Mouse (Mus musculus) heart, embryonic 11.5 days (tissue): ENCODE data around the gene Cox7a2. TPM values are rescaled to one million over a fixed set of nuclear protein-coding genes. Genes with fewer than 3 reads are reported as not detected.

ENCODE experiments used
- ATAC-seq: fragments of 200-750 bp; cut with Nextera tagmentation; replicated peaks from 2 replicates; pipeline ENCODE4 v1.8.0; 2017; ENCODE audit warnings: moderate library complexity; ENCODE audit not compliant: insufficient number of reproducible peaks, low FRiP score, low TSS enrichment
- H3K27ac ChIP-seq: fragments of 300-500 bp; sonication (generic); 2 replicates; pipeline ENCODE4 v1.5.1; 2014; ENCODE audit warnings: mild to moderate bottlenecking, low read depth, low read length
- H3K27me3 ChIP-seq: fragments of 300-500 bp; sonication (generic); 2 replicates; pipeline ENCODE4 v1.6.1; 2014; ENCODE audit warnings: mild to moderate bottlenecking, low read length, mixed read lengths; ENCODE audit not compliant: control insufficient read depth, insufficient read depth
- H3K36me3 ChIP-seq: fragments of 300-500 bp; sonication (generic); 2 replicates; pipeline ENCODE4 v1.6.1; 2014; ENCODE audit warnings: mild to moderate bottlenecking, low read length, moderate library complexity, mixed read lengths; ENCODE audit not compliant: control insufficient read depth, insufficient read depth
- H3K4me1 ChIP-seq: fragments of 300-500 bp; sonication (generic); 2 replicates; pipeline ENCODE4 v1.6.1; 2014; ENCODE audit warnings: low read length; ENCODE audit not compliant: control insufficient read depth, insufficient read depth
- H3K4me2 ChIP-seq: fragments of 300-500 bp; sonication (generic); 2 replicates; pipeline ENCODE4 v1.6.1; 2014; ENCODE audit warnings: mild to moderate bottlenecking, moderate library complexity
- H3K4me3 ChIP-seq: fragments of 300-500 bp; sonication (generic); 2 replicates; pipeline ENCODE4 v1.5.1; 2014; ENCODE audit warnings: low read depth, low read length
- H3K9ac ChIP-seq: fragments of 300-500 bp; sonication (generic); 2 replicates; pipeline ENCODE4 v1.6.1; 2014; ENCODE audit warnings: mild to moderate bottlenecking, low read depth, low read length, moderate library complexity
- H3K9me3 ChIP-seq: fragments of 300-500 bp; sonication (generic); replicated peaks from 2 replicates; pipeline ENCODE4 v1.6.1; 2016; ENCODE audit warnings: low read length; ENCODE audit not compliant: control insufficient read depth
- WGBS: fragments of 180-500 bp; shearing (Covaris S2); extraction: QIAGEN DNeasy Blood & Tissue Kit; methylation state at CpG from one replicate; pipeline ENCODE4 v1.1.7; 2014; ENCODE audit not compliant: insufficient replicate concordance; 5-methylcytosine and 5-hydroxymethylcytosine counted together
- polyA plus RNA-seq: library from polyadenylated mRNA; unstranded; fragments of >200 nt; fragmentation: Nextera tagmentation; extraction: Ambion mirVana; gene quantifications from 2 replicates; pipeline ENCODE4 v1.2.1, GENCODE M21; 2014

The Cox7a2 gene
- polyA plus RNA-seq, 1 experiment from 2014 or later = 1,220 TPM

DNA sequence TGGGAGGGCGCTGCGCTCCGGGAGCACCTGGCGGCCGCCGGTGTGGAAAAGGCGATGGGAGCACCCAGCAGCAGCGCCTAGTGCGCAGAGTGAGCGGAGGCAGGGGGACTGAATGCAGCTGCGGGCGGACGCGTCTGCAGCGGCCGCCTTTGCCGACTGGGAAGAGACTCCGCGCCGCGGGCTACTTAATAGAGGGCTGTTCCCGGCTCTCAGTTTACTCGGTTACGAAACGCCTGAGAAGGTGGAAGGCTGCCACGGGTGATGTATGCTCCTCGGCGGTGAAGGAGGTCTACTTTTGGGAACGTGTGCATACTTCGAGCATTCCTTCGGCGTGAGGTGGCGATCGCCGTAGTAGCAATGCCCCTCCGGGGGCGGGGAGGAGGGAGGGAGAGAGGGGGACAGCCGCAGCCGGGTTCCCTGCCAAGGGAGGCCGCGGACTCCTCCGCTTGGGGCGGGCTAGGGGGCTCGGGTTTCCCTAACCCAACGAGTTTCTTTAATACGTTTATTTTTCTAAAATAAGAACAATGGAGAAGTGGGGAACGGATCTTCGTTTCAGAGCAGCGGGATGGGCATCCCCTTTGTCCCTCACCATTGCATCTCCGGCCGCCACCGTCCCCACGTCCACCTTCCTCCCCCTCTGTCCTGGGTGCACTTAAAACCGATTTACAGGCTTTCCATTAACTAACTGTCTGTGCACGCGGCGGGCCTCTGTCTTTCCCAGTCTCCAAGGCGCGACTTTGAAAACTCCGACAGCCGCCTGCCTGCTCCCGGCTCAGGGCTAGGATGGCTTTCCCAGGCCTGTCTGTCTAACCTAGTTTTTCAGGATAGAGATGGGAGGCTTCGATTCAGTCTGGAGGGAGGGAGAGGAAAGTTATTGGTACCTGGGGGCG lies 41.0 kb downstream of the Cox7a2 start, which contains the start of gene Col12a1:
Gene Col12a1 (minus strand): TSS at position 351 of the 890 bp plus-strand sequence.
- no peaks in the 10 kb centered on the region for H3K36me3 ChIP-seq
- peaks cover 6% of the 10 kb centered on the region; the same call in 1 of the 2 replicates for H3K9me3 ChIP-seq
- peak; percentile 33; the same call in 1 of the 2 replicates for ATAC-seq
- H3K4me2 ChIP-seq = peak within 1 kb of the TSS; percentile 76
- peak within 1 kb of the TSS; percentile 53 for H3K4me3 ChIP-seq
- peaks cover 13% of the 10 kb centered on the region for H3K4me1 ChIP-seq
- H3K27me3 ChIP-seq = peaks cover 31% of the 10 kb centered on the region
- WGBS = under 1% methylated on average over 64 of the region's 64 CpGs
- peak within 1 kb of the TSS; percentile 66 for H3K9ac ChIP-seq
- H3K27ac ChIP-seq = 0 out of 2 replicates have a peak within 1 kb of the TSS, but pooled peaks have one; percentile 30

DNA sequence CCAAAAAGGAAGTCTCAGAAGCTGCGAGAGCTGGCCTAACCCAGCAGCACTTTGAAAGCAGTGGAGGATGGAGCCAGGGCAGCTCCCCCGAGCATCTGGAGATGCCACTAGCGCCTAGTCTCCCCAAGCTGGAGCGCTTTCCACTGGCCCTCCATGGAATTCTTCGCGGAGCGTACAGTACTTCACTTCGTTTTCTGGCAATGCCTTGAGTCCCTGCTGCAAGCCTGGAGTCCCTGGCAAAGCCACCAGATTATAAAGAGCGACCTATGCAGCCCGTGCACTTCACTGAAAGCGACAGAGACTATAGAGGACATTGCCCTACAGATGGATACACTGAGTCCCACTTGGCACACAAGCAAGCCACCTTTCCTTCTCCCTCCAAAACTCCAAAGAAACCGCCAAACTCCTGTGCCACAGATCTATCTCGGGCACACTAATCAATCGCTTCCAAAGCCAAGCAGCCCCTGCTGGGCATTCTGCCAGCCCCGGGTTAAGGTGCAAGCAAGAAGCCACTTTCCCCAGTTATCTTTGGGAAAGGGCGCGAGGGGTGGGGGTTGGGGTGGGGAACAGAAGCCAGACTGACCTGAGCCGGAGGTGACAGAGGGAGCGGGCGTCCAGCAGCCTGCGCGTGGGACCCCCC lies 41.7 kb downstream of the Cox7a2 start:
- Histone ChIP-seq H3K36me3 (no peaks in the 10 kb centered on the region), H3K4me3 (peak overlapping the region; percentile 53), H3K9me3 (peaks cover 6% of the 10 kb centered on the region; the same call in 1 of the 2 replicates), H3K27ac (no peak overlapping the region), H3K4me1 (peaks cover 13% of the 10 kb centered on the region), H3K27me3 (peaks cover 31% of the 10 kb centered on the region), H3K4me2 (peak overlapping the region; percentile 76), H3K9ac (peak overlapping the region; percentile 66)
- no peak for ATAC-seq
- 1% methylated on average over 22 of the region's 22 CpGs for WGBS

DNA sequence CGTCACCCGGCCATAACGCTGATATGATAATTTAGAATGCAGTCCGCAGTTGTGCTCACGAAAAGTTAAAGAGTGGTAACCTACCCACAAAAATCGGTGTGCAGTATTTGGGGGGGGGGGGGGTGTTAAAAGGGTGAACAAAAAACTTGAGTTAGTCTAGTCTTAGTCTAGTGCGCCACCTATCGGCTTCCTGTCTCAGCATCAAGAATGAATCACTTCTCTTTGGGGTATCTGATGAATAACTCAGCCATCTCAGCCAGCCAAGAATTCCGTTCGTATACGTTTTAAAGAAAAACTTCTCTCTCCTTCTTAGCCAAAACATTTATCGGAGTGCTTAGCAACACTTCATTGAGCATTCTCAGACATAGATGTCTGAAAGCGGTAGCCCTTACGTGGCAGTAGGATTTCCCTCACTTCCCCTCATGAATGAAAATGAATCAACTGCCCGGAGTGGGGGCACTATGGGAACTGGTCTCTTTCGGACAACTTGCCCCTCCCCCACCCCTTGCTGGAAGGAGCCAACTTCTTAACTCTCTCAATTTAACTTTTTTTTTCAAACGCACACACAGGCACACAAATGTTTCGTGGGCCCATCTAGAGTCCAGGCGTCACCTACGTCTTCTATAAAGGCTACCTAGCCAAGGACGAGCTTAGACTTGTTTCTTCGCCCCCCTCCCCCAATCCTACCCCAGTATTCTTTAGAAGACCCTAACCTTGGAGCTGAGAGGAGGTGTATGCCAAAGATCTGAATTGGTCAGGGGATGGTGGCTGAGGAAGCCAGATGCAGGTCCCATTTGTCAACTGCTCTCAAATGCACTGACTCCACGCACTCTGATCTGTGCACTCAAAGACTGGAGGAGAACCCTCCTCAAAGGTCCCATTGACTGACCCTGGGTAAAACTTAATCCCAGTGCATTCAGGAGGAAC lies 42.5 kb downstream of the Cox7a2 start:
- Histone ChIP-seq H3K4me3 (peak overlapping the region; percentile 53), H3K9ac (peak overlapping the region; percentile 66), H3K4me2 (peak overlapping the region; percentile 76), H3K27ac (no peak overlapping the region), H3K36me3 (no peaks in the 10 kb centered on the region), H3K27me3 (peaks cover 31% of the 10 kb centered on the region), H3K9me3 (peaks cover 6% of the 10 kb centered on the region; the same call in 1 of the 2 replicates), H3K4me1 (peaks cover 13% of the 10 kb centered on the region)
- WGBS = 9% methylated on average over 23 of the region's 23 CpGs
- no peak for ATAC-seq

DNA sequence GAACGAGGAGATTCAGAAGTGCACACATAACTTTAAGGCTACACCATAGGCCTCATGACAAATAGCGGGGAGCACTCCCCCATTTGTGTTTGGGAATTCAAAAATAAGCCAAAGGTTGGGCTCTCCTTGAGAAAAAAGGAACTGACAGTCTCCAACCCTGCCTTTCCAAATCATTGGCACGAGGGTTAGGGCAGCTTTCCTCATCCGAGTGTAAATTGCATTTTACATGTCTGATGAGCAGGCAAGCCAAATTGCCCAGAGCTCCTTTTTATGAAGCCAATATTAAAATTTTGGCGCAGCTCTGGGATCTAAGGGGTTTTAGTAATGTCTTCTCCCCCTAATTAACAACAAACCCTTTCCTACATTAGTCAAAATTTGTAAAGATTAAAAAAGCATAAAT lies 43.2 kb downstream of the Cox7a2 start:
- 39% methylated on average over 5 of the region's 5 CpGs for WGBS
- Histone ChIP-seq H3K36me3 (no peaks in the 10 kb centered on the region), H3K9me3 (no peaks in the 10 kb centered on the region; the same call in 1 of the 2 replicates), H3K4me3 (peak overlapping the region; percentile 53), H3K9ac (no peak overlapping the region), H3K27ac (no peak overlapping the region), H3K4me1 (peaks cover 13% of the 10 kb centered on the region), H3K27me3 (peaks cover 29% of the 10 kb centered on the region), H3K4me2 (peak overlapping the region; percentile 76)
- ATAC-seq = no peak

DNA sequence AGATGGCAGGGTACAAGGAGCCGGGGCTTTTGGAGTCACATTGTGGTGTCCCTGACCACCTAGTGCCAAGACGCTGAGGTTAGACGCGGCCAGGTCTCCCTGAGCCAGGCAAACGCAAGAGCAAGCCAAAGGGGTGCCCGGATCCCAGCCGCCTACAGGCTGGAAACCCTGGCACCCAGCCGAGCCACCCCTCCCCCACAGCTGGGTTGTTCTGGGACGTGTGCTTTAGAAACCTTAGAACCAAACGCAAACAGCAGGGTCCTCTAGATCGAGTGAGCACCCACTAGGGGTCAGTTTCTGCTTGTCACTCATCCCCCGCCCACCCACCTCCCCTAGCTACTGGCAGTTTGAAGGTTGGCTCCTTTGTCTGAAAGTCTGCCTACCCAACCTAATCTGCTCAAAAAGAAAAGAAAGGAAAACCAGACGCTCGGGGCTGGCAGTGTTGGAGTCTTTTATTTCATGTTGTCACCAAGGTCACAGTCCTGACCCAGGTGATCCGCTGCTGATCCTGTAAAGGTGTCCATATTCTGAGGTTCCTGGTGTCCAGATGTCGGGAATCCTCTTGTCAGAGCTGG lies 45.1 kb downstream of the Cox7a2 start:
- H3K9me3 ChIP-seq = no peaks in the 10 kb centered on the region
- H3K4me3 ChIP-seq = peak overlapping the region; percentile 29
- H3K4me1 ChIP-seq = peaks cover 11% of the 10 kb centered on the region
- peak overlapping the region; percentile 61 for H3K9ac ChIP-seq
- WGBS = 9% methylated on average over 16 of the region's 16 CpGs
- peak; percentile 43 for ATAC-seq
- peak overlapping the region; percentile 66 for H3K27ac ChIP-seq
- H3K27me3 ChIP-seq = peaks cover 14% of the 10 kb centered on the region; the same call in 1 of the 2 replicates
- peak overlapping the region; percentile 66 for H3K4me2 ChIP-seq
- H3K36me3 ChIP-seq = no peaks in the 10 kb centered on the region

Other genes starting within 250 kb of the Cox7a2 start
- gene Col12a1, start 41.0 kb downstream of the Cox7a2 start, polyA plus RNA-seq = 13.2 and 14.3 TPM in 2 replicates
- 88.2 and 103 TPM in 2 replicates for gene Tmem30a, start 33.6 kb upstream of the Cox7a2 start, polyA plus RNA-seq